Mouse (Mus musculus): ENCODE measurements around the gene Pnmal1. TPM values are rescaled to one million over a fixed set of nuclear protein-coding genes. Genes with fewer than 3 reads are reported as not detected.

The Pnmal1 gene
- polyA plus RNA-seq, 1 experiment from 2014 or later: 0.09 TPM

Other genes starting within 250 kb of the Pnmal1 start
- gene Ceacam9, start 237.8 kb upstream of the Pnmal1 start, polyA plus RNA-seq (2015; fragmentation: Nextera tagmentation; extraction: Ambion mirVana): 0.33 TPM in 1 of 2 replicates, not detected in the other
- gene Ap2s1, start 221.3 kb upstream of the Pnmal1 start, polyA plus RNA-seq (2015; fragmentation: Nextera tagmentation; extraction: Ambion mirVana): 218 and 242 TPM in 2 replicates
- gene Slc1a5, start 178.3 kb upstream of the Pnmal1 start, polyA plus RNA-seq (2015; fragmentation: Nextera tagmentation; extraction: Ambion mirVana): 45.4 and 47.6 TPM in 2 replicates
- gene Strn4, start 143.8 kb upstream of the Pnmal1 start, polyA plus RNA-seq (2015; fragmentation: Nextera tagmentation; extraction: Ambion mirVana): 88.8 and 92.5 TPM in 2 replicates
- 33.0 and 33.9 TPM in 2 replicates for gene Fkrp, start 142.9 kb upstream of the Pnmal1 start, polyA plus RNA-seq (2015; fragmentation: Nextera tagmentation; extraction: Ambion mirVana)
- gene Prkd2, start 116.8 kb upstream of the Pnmal1 start, polyA plus RNA-seq (2015; fragmentation: Nextera tagmentation; extraction: Ambion mirVana): 13.0 and 15.4 TPM in 2 replicates
- 2.8 and 3.1 TPM in 2 replicates for gene Dact3, start 84.4 kb upstream of the Pnmal1 start, polyA plus RNA-seq (2015; fragmentation: Nextera tagmentation; extraction: Ambion mirVana)
- gene Gng8, start 67.9 kb upstream of the Pnmal1 start, polyA plus RNA-seq (2015; fragmentation: Nextera tagmentation; extraction: Ambion mirVana): 2.9 and 3.7 TPM in 2 replicates
- 1.4 and 1.5 TPM in 2 replicates for gene Ptgir, start 53.2 kb upstream of the Pnmal1 start, polyA plus RNA-seq (2015; fragmentation: Nextera tagmentation; extraction: Ambion mirVana)
- gene Calm3, start 35.6 kb upstream of the Pnmal1 start, polyA plus RNA-seq (2015; fragmentation: Nextera tagmentation; extraction: Ambion mirVana): 112 and 128 TPM in 2 replicates
- 5.6 and 6.0 TPM in 2 replicates for gene Pnmal2, start 15.0 kb upstream of the Pnmal1 start, polyA plus RNA-seq (2015; fragmentation: Nextera tagmentation; extraction: Ambion mirVana)
- 0.07 and 0.09 TPM in 2 replicates for gene Gm42372, start 23.4 kb downstream of the Pnmal1 start, polyA plus RNA-seq (2015; fragmentation: Nextera tagmentation; extraction: Ambion mirVana)
- gene Ccdc8, start 33.0 kb downstream of the Pnmal1 start, polyA plus RNA-seq (2015; fragmentation: Nextera tagmentation; extraction: Ambion mirVana): 45.1 and 47.4 TPM in 2 replicates
- 105 and 108 TPM in 2 replicates for gene Ppp5c, start 68.2 kb downstream of the Pnmal1 start, polyA plus RNA-seq (2015; fragmentation: Nextera tagmentation; extraction: Ambion mirVana)
- 36.3 and 43.4 TPM in 2 replicates for gene Hif3a, start 102.7 kb downstream of the Pnmal1 start, polyA plus RNA-seq (2015; fragmentation: Nextera tagmentation; extraction: Ambion mirVana)
- gene Psg16, start 114.4 kb downstream of the Pnmal1 start, polyA plus RNA-seq (2015; fragmentation: Nextera tagmentation; extraction: Ambion mirVana): 0.17 and 0.22 TPM in 2 replicates
- not detected in 2 replicates for gene Ceacam3, start 190.6 kb downstream of the Pnmal1 start, polyA plus RNA-seq (2015; fragmentation: Nextera tagmentation; extraction: Ambion mirVana)
- not detected in 2 replicates for gene Psg29, start 243.8 kb downstream of the Pnmal1 start, polyA plus RNA-seq (2015; fragmentation: Nextera tagmentation; extraction: Ambion mirVana)